Mouse (Mus musculus) brain, adult 2 months (tissue): ENCODE measurements at regions not wholly inside any gene's neighbourhood (a gene's known extent, or its start where the extent isn't known, plus 50 kb on each side); places are given as distances from the start of the nearest gene placed in this dataset.

Experiments
- DNase-seq: peaks from one replicate; pipeline ENCODE4 v3.0.0; 2011; ENCODE audit warnings: low read depth, low spot score

DNA sequence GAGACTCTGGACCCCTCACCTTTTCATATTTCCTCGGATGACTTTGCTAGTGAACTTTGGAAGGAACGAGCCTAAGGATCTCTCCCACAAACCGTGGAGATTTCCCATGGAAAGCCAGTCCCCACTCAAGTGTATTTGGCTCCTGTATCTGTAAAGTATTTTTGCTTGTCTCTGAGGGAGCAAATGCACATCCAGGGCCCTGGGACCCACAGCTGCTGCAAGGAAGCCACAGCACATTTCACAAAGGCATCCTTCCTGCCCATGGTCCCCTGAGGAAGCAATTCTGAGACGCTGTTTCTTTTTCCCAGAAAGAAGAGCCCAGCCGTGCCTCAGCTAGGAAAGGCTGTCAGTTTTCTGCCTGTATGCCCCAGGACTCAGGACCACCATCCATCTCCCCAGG is 71.7 kb upstream of the S1pr3 start:
- DNase-seq = no peak

DNA sequence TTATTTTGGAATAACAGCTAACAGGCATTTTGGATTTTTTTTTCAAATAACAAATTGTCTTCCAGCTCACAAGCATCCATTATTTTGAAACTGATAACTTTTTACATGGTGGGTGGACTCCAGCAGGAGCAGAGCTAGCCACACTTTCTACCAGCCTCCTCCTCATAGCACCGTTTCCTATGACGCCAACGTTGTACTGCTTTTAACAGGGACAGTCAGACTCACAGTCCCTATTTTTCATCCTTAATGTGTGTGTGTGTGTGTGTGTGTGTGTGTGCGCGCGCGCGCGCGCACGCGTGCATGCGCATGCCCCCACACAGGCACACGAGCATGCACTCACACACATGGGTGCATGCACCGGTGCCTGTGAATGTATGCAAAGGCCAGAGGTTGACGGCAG is 70.5 kb upstream of the S1pr3 start:
- peak; percentile 51 for DNase-seq

DNA sequence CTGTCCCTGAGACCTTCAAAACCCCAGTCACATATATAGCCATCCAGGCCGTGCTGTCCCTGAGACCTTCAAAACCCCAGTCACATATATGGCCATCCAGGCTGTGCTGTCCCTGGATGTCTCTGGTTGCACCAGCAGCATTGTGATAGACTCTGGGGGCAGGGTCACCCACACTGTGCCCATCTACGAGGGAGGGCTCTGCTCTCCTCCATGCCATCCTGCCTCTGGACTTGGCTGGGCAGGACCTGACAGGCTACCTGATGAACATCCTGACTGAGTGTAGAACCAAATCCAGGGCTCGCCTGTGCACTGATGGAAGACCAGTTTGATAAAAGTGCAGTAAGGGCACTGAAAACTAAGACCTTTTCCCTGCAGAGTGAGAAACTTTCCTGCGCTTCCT is 63.1 kb upstream of the S1pr3 start:
- no peak for DNase-seq

- DNase-seq = no peak
Measured at GRCm38 (mm10) chr13:51345839-51346550, 62.4 kb upstream of the S1pr3 start.

- DNase-seq = no peak
Measured at GRCm38 (mm10) chr13:51348707-51349106, 59.7 kb upstream of the S1pr3 start.

- no peak for DNase-seq
Measured at GRCm38 (mm10) chr13:51349818-51350551, 58.5 kb upstream of the S1pr3 start.

- DNase-seq = no peak
Measured at GRCm38 (mm10) chr13:51352874-51353273, 55.6 kb upstream of the S1pr3 start.

DNA sequence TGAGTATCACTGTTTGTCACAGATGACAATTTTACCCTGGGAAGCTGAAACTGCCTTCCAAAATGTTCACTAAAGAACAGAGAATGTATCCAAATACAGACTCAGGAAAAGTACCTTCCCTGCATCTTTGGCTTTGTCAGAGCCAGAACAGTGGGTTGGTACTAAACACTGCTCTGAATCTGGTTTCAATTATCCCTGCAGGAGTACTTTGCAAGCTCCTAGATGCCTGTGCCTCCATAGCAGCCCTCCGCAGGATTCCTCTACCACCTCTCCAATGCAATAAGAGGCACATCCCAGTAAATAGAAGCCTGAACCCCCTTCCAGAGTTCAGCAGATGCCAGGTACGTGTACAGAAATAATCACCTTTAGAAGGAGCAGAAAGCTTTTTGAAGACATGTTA is 52.9 kb upstream of the S1pr3 start:
- peak; percentile 10 for DNase-seq
